Mouse (Mus musculus) midbrain, embryonic 16.5 days (tissue): ENCODE data around the gene Zbtb20. TPM values are rescaled to one million over a fixed set of nuclear protein-coding genes. Genes with fewer than 3 reads are reported as not detected.

Experiments used
- ATAC-seq: fragments of 200-750 bp; cut with Nextera tagmentation; 2 replicates; pipeline ENCODE4 v1.8.0; 2017; ENCODE audit warnings: moderate TSS enrichment
- H3K27ac ChIP-seq: fragments of 300-500 bp; sonication (generic); 2 replicates; pipeline ENCODE4 v1.5.1; 2014; ENCODE audit warnings: mild to moderate bottlenecking, low read length, mixed read lengths
- H3K27me3 ChIP-seq: fragments of 300-500 bp; sonication (generic); 2 replicates; pipeline ENCODE4 v1.6.1; 2014; ENCODE audit warnings: low read depth, low read length, mixed read lengths; ENCODE audit not compliant: control insufficient read depth, insufficient read depth
- H3K36me3 ChIP-seq: fragments of 300-500 bp; sonication (generic); 2 replicates; pipeline ENCODE4 v1.6.1; 2014; ENCODE audit warnings: mild to moderate bottlenecking, low read length, moderate library complexity, mixed read lengths; ENCODE audit not compliant: control insufficient read depth, insufficient read depth
- H3K4me1 ChIP-seq: fragments of 300-500 bp; sonication (generic); 2 replicates; pipeline ENCODE4 v1.6.1; 2014; ENCODE audit warnings: mild to moderate bottlenecking, low read length, mixed read lengths; ENCODE audit not compliant: control insufficient read depth, insufficient read depth
- H3K4me2 ChIP-seq: fragments of 300-500 bp; sonication (generic); 2 replicates; pipeline ENCODE4 v1.6.1; 2014; ENCODE audit warnings: mild to moderate bottlenecking, low read length, mixed read lengths
- H3K4me3 ChIP-seq: fragments of 300-500 bp; sonication (generic); 2 replicates; pipeline ENCODE4 v1.5.1; 2014; ENCODE audit warnings: low read depth, mild to moderate bottlenecking, low read length, moderate library complexity, mixed read lengths
- H3K9ac ChIP-seq: fragments of 300-500 bp; sonication (generic); 2 replicates; pipeline ENCODE4 v1.6.1; 2014; ENCODE audit warnings: low read depth, low read length, mixed read lengths
- H3K9me3 ChIP-seq: fragments of 300-500 bp; sonication (generic); replicated peaks from 2 replicates; pipeline ENCODE4 v1.6.1; 2014; ENCODE audit warnings: mild to moderate bottlenecking, low read length, mixed read lengths; ENCODE audit not compliant: control insufficient read depth, poor library complexity, severe bottlenecking
- WGBS: fragments of 180-500 bp; shearing (Covaris S2); extraction: QIAGEN DNeasy Blood & Tissue Kit; methylation state at CpG from one replicate; pipeline ENCODE4 v1.1.7; 2014; 5-methylcytosine and 5-hydroxymethylcytosine counted together
- polyA plus RNA-seq: library from polyadenylated mRNA; unstranded; fragments of >200 nt; fragmentation: Nextera tagmentation; extraction: Ambion mirVana; gene quantifications from 2 replicates; pipeline ENCODE4 v1.2.1, GENCODE M21; 2015

Zbtb20 gene
- polyA plus RNA-seq, 1 experiment from 2014 or later, result 60.7 TPM

DNA sequence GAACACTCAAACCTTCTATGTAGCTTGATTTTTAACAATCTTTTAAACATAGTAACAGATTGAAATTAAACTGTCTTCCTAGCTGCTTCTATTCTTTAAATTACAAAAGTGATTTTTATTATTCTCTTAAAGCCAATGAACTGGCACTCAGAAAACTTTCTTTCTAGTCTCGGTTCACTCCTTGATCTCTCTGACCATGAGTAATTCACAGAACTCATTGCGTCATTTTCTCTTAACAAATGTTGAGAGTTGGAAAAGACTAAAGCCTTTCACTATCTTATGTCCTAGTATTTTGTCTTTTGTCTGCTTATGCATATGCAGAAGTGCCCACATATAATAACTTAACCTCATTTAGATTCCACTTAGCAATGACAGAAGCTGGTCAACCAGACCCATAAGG is 525.3 kb downstream of the Zbtb20 start:
- ATAC-seq, result no peak
- Histone ChIP-seq H3K4me3 (no peak overlapping the region), H3K36me3 (no peaks in the 10 kb centered on the region), H3K9me3 (no peaks in the 10 kb centered on the region), H3K27ac (no peak overlapping the region), H3K27me3 (no peaks in the 10 kb centered on the region), H3K4me2 (no peak overlapping the region), H3K9ac (no peak overlapping the region), H3K4me1 (no peaks in the 10 kb centered on the region)
- whole genome bisulfite sequencing, result 79% methylated on average over 2 of the region's 2 CpGs

DNA sequence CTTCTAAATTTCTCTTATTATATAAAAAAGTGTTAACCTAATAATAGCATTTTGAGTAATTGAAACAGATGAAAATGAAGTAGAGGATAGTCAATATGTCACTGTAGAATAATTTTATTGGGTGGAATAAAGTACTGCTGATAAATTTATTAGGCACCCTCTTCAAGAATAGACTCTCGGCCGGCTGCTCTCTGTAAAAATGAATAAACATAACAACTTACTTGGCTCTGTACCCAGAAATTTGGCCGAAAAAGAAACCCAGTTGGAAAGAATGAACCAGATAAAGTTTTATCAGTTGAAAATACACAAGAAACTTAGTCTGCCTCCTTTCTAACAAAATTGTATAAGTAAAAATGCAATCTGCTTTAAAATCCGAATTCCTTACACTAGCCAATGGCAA is 527.2 kb downstream of the Zbtb20 start:
- 84% methylated on average over 4 of the region's 4 CpGs for WGBS
- Histone ChIP-seq H3K4me1 (peaks cover 5% of the 10 kb centered on the region), H3K9ac (no peak overlapping the region), H3K36me3 (no peaks in the 10 kb centered on the region), H3K4me2 (no peak overlapping the region), H3K27ac (no peak overlapping the region), H3K4me3 (no peak overlapping the region), H3K27me3 (no peaks in the 10 kb centered on the region), H3K9me3 (no peaks in the 10 kb centered on the region)
- no peak for ATAC-seq

- Histone ChIP-seq H3K4me1 (peaks cover 14% of the 10 kb centered on the region), H3K4me3 (no peak overlapping the region), H3K27ac (no peak overlapping the region), H3K9ac (no peak overlapping the region), H3K36me3 (no peaks in the 10 kb centered on the region), H3K9me3 (no peaks in the 10 kb centered on the region), H3K27me3 (no peaks in the 10 kb centered on the region), H3K4me2 (no peak overlapping the region)
- WGBS, result 92% methylated on average over 3 of the region's 3 CpGs
- no peak for ATAC-seq
Measured at GRCm38 (mm10) chr16:43405089-43405488, 529.4 kb downstream of the Zbtb20 start.

DNA sequence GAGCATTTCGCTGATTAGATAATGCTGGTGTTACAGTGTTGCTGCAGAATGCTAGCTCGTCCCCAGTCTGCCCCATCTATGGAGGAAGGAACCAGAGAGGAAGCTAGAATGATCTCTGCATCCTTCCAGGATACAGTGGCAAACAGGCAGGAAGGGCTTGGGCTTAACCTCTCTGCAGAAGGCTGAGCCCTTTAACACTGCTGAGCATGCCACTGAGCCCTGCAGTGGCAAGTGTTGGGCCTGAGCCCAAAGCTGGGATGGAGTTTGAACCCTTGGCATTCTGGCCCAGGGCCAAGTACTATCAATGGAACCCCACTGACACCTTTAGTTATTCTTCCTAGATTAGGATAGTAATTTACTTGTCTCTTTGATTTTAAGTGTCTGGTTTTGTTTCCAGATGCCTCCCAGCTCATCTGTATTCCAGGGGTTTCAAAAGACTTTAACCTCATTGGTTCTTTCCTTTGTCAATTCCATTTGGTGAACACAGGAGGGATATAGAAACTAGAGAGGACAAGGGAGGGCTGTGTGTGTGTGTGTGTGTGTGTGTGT is 532.0 kb downstream of the Zbtb20 start:
- H3K36me3 ChIP-seq, result no peaks in the 10 kb centered on the region
- peak; percentile 64 for ATAC-seq
- H3K4me3 ChIP-seq, result no peak overlapping the region
- H3K27me3 ChIP-seq, result no peaks in the 10 kb centered on the region
- H3K27ac ChIP-seq, result no peak overlapping the region
- no peak overlapping the region for H3K4me2 ChIP-seq
- no peak overlapping the region for H3K9ac ChIP-seq
- WGBS, result 69% methylated on average over 2 of the region's 2 CpGs
- no peaks in the 10 kb centered on the region for H3K9me3 ChIP-seq
- peaks cover 14% of the 10 kb centered on the region for H3K4me1 ChIP-seq

DNA sequence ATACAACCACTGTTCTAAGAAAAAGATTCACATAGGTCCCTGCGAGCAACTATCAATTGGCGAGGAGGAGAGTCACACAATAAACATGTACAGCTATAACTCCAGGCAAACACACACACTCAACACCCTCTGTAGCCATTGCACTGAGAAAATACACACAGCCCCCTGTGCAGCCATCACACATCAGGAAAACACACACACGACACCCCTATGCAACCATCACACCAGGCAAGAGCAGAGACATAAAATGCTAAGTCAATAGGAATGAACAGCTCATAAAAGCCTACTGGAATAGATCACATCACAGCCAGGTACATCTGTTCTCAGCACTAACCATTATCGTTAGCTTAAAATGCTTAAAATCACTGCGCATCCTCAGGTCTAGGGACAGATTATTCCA is 532.9 kb downstream of the Zbtb20 start:
- no peak overlapping the region for H3K27ac ChIP-seq
- H3K27me3 ChIP-seq, result no peaks in the 10 kb centered on the region
- no peak overlapping the region for H3K9ac ChIP-seq
- no peak overlapping the region for H3K4me2 ChIP-seq
- 82% methylated on average over 5 of the region's 5 CpGs for WGBS
- H3K4me1 ChIP-seq, result peaks cover 14% of the 10 kb centered on the region
- H3K4me3 ChIP-seq, result no peak overlapping the region
- ATAC-seq, result no peak
- no peaks in the 10 kb centered on the region for H3K36me3 ChIP-seq
- H3K9me3 ChIP-seq, result no peaks in the 10 kb centered on the region

- H3K9ac ChIP-seq, result no peak overlapping the region
- no peak overlapping the region for H3K4me2 ChIP-seq
- H3K27me3 ChIP-seq, result no peaks in the 10 kb centered on the region
- 69% methylated on average over 4 of the region's 4 CpGs for WGBS
- no peak overlapping the region for H3K4me3 ChIP-seq
- no peaks in the 10 kb centered on the region for H3K9me3 ChIP-seq
- no peak for ATAC-seq
- H3K27ac ChIP-seq, result no peak overlapping the region
- no peaks in the 10 kb centered on the region for H3K36me3 ChIP-seq
- H3K4me1 ChIP-seq, result peaks cover 14% of the 10 kb centered on the region
Measured at GRCm38 (mm10) chr16:43409108-43409909, 533.6 kb downstream of the Zbtb20 start.

DNA sequence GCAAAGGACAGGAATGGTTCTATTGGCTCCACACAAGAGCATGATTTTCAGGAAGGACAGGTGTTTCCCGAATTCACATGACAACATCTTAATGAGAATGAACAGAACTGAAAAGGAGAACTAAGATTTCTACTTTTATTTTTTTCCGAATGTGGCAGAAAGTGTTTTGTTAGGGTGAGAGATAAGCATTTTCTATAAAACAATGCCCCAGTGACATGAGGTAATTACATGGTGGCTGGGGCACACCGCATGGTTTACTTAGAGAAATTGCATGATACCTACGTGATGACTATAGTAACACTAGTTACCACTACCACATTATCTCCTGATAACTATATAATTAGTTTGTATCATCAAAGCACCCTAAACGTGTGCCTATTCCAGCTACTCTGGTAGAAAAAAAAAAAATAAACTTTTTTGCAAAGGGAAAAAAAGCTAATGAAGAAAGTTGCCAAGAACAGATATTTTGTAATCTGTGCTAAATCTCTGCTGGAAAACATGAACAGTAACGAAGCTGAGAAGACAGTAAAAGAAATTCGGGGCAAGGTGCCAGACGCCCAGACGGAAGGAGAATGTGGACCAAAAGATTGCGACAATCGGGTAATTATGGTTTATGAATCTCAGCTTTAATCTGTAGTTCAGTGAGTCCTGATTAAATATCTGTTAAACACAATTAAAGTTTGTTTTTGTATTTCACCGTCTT is 534.4 kb downstream of the Zbtb20 start:
- H3K36me3 ChIP-seq, result no peaks in the 10 kb centered on the region
- H3K4me1 ChIP-seq, result peaks cover 14% of the 10 kb centered on the region
- no peak overlapping the region for H3K9ac ChIP-seq
- no peaks in the 10 kb centered on the region for H3K9me3 ChIP-seq
- H3K4me2 ChIP-seq, result no peak overlapping the region
- no peak overlapping the region for H3K27ac ChIP-seq
- no peaks in the 10 kb centered on the region for H3K27me3 ChIP-seq
- 86% methylated on average over 12 of the region's 12 CpGs for WGBS
- no peak overlapping the region for H3K4me3 ChIP-seq
- ATAC-seq, result no peak

- no peak for ATAC-seq
- Histone ChIP-seq H3K27me3 (no peaks in the 10 kb centered on the region), H3K36me3 (no peaks in the 10 kb centered on the region), H3K9ac (no peak overlapping the region), H3K4me2 (no peak overlapping the region), H3K9me3 (no peaks in the 10 kb centered on the region), H3K4me1 (peaks cover 14% of the 10 kb centered on the region), H3K27ac (no peak overlapping the region), H3K4me3 (no peak overlapping the region)
- 95% methylated on average over 7 of the region's 7 CpGs for WGBS
Measured at GRCm38 (mm10) chr16:43410613-43410974, 534.9 kb downstream of the Zbtb20 start.

- Histone ChIP-seq H3K9me3 (no peaks in the 10 kb centered on the region), H3K27ac (no peak overlapping the region), H3K4me1 (no peaks in the 10 kb centered on the region), H3K9ac (no peak overlapping the region), H3K36me3 (no peaks in the 10 kb centered on the region), H3K27me3 (no peaks in the 10 kb centered on the region), H3K4me3 (no peak overlapping the region), H3K4me2 (no peak overlapping the region)
- WGBS, result 76% methylated on average over 4 of the region's 4 CpGs
- no peak for ATAC-seq
Measured at GRCm38 (mm10) chr16:43415864-43416263, 540.2 kb downstream of the Zbtb20 start.
